Comparison of ENCODE assay signal across 12 mouse cellular contexts in genomic region chr2:29419946-29420345, GRCm38 (mm10).
DNase-seq lines count a peak whose midpoint lies in the region; ATAC-seq and TF ChIP-seq lines count a peak whose summit lies in the region.
"Had no signal": no experiment of that assay in that cellular context is flagged by ENCODE, and none has a peak within 500 bp of the region (broad histone marks: within the 10 kb centered on the region; RNA-seq: fewer than 3 reads in every experiment).

No protein-coding gene starts in this region.

- 45% methylated on average over 5 of the region's 5 CpGs for WGBS in kidney, postnatal 0 days
- 79% methylated on average over 5 of the region's 5 CpGs for WGBS in forebrain, embryonic 14.5 days

- H3K36me3 ChIP-seq in kidney, postnatal 0 days (ENCODE audit: insufficient read depth, low read length), result no peaks in the 10 kb centered on the region
- no peaks in the 10 kb centered on the region for H3K36me3 ChIP-seq in forebrain, embryonic 14.5 days (ENCODE audit: control insufficient read depth, insufficient read depth, low read length)
- H3K36me3 ChIP-seq: forebrain, embryonic 10.5 days; limb, embryonic 15.5 days had no signal

- ATAC-seq in kidney, postnatal 0 days (replicated peaks; ENCODE audit: low FRiP score, low read depth), result no peak
- no peak for ATAC-seq in activated CD4-positive, CD25-positive, alpha-beta regulatory T cell, adult 4 months
- ATAC-seq in forebrain, embryonic 14.5 days, result no peak

- no peak overlapping the region for H3K27ac ChIP-seq in kidney, postnatal 0 days
- H3K27ac ChIP-seq in forebrain, embryonic 14.5 days (ENCODE audit: low read depth, low read length), result no peak overlapping the region
- H3K27ac ChIP-seq: limb, embryonic 15.5 days had no signal

- H3K4me3 ChIP-seq in kidney, postnatal 0 days (replicated peaks; ENCODE audit: low read depth, low read length), result no peak overlapping the region
- no peak overlapping the region for H3K4me3 ChIP-seq in forebrain, embryonic 14.5 days (ENCODE audit: low read depth, low read length)
- H3K4me3 ChIP-seq: forebrain, embryonic 10.5 days; limb, embryonic 15.5 days had no signal

- H3K4me2 ChIP-seq in kidney, postnatal 0 days (ENCODE audit: low read length), result no peak overlapping the region
- no peak overlapping the region for H3K4me2 ChIP-seq in forebrain, embryonic 14.5 days (ENCODE audit: low read length)
- H3K4me2 ChIP-seq: limb, embryonic 15.5 days had no signal

- DNase-seq in heart, adult 11 months, result peak; percentile 88
- DNase-seq in heart, postnatal 4 days, result no peak
- peak; percentile 52 to 63 for DNase-seq in gastrocnemius, adult 8-10 months (ENCODE audit: low spot score in 2 of 2)
- peak; percentile 67 for DNase-seq in kidney, postnatal 0 days (ENCODE audit: low spot score)
- peak; percentile 25 to 68 for DNase-seq in lung, postnatal 4 days
- no peak for DNase-seq in spleen, adult 18-20 months
- DNase-seq in forebrain, embryonic 14.5 days (ENCODE audit: low spot score), result no peak
- DNase-seq: embryo, embryonic 11 days had no signal

- no peaks in the 10 kb centered on the region for H3K27me3 ChIP-seq in kidney, postnatal 0 days (ENCODE audit: insufficient read depth, low read length)
- no peaks in the 10 kb centered on the region for H3K27me3 ChIP-seq in forebrain, embryonic 14.5 days (replicated peaks; ENCODE audit: control insufficient read depth, insufficient read depth, low read length)
- H3K27me3 ChIP-seq: limb, embryonic 15.5 days had no signal

- no peak overlapping the region for H3K9ac ChIP-seq in kidney, postnatal 0 days (ENCODE audit: low read depth, low read length)
- no peak overlapping the region for H3K9ac ChIP-seq in forebrain, embryonic 14.5 days (ENCODE audit: low read length)
- H3K9ac ChIP-seq: limb, embryonic 15.5 days had no signal

- H3K4me1 ChIP-seq in kidney, postnatal 0 days (replicated peaks; ENCODE audit: insufficient read depth, low read length), result no peaks in the 10 kb centered on the region; the same call in 1 of the 2 replicates
- H3K4me1 ChIP-seq in forebrain, embryonic 14.5 days (ENCODE audit: control insufficient read depth, insufficient read depth, low read length), result peaks cover 13% of the 10 kb centered on the region

- H3K9me3 ChIP-seq in kidney, postnatal 0 days (replicated peaks; ENCODE audit: low read length), result no peaks in the 10 kb centered on the region
- H3K9me3 ChIP-seq in forebrain, embryonic 14.5 days (replicated peaks; ENCODE audit: control insufficient read depth, low read length), result no peaks in the 10 kb centered on the region
- H3K9me3 ChIP-seq: forebrain, embryonic 10.5 days; G1E; limb, embryonic 15.5 days had no signal

- peak; percentile 48 for TF ChIP-seq CTCF in kidney, postnatal 0 days (IDR thresholded peaks at IDR 0.05; ENCODE audit: low read depth)

Comparison
In these comparisons a context has a peak if more than half of its experiments do, and no peak if none do; other contexts are left out.
1. DNase-seq: peak in heart, adult 11 months (single experiment), gastrocnemius, adult 8-10 months (2 of 2), kidney, postnatal 0 days (single experiment) and lung, postnatal 4 days (2 of 2); none in heart, postnatal 4 days (single experiment), spleen, adult 18-20 months (0 of 2) and forebrain, embryonic 14.5 days (single experiment).